Mouse (Mus musculus): ENCODE data around the gene Gclm.
A peak's percentile ranks its signal among the peaks of the same experiment; 100 is the strongest.
"Not testable (repeated sequence)": the region's sequence is repeated elsewhere in the genome, so short reads cannot be mapped to it uniquely, and the experiment has no call there.

The Gclm gene

GRCm38 (mm10) chr3:122242876-122243275, 2.5 kb upstream of the Gclm start:
- no peak for DNase-seq (ENCODE audit: low read depth)

GRCm38 (mm10) chr3:122243416-122244167, 1.8 kb upstream of the Gclm start:
- peak; percentile 56 for DNase-seq (ENCODE audit: low read depth)

GRCm38 (mm10) chr3:122244759-122245158, 598 bp upstream of the Gclm start:
- no peak for DNase-seq (ENCODE audit: low read depth)

GRCm38 (mm10) chr3:122245878-122246332, 548 bp downstream of the Gclm start:
- peak; percentile 66 for DNase-seq (ENCODE audit: low read depth)

GRCm38 (mm10) chr3:122246406-122246805, 1.0 kb downstream of the Gclm start:
- DNase-seq (ENCODE audit: low read depth) = no peak

- DNase-seq (ENCODE audit: low read depth) = peak; percentile 61
Measured at GRCm38 (mm10) chr3:122246986-122247767, 1.8 kb downstream of the Gclm start.

- peak; percentile 53 for DNase-seq (ENCODE audit: low read depth)
Measured at GRCm38 (mm10) chr3:122247768-122248100, 2.4 kb downstream of the Gclm start.

- no peak for DNase-seq (ENCODE audit: low read depth)
Measured at GRCm38 (mm10) chr3:122252466-122253253, 7.3 kb downstream of the Gclm start.

- not testable (repeated sequence) for DNase-seq (ENCODE audit: low read depth)
Measured at GRCm38 (mm10) chr3:122254050-122254449, 8.7 kb downstream of the Gclm start.

GRCm38 (mm10) chr3:122269986-122270385, 24.6 kb downstream of the Gclm start:
- DNase-seq (ENCODE audit: low read depth) = peak; percentile 62

- DNase-seq (ENCODE audit: low read depth) = not testable (repeated sequence)
Measured at GRCm38 (mm10) chr3:122272565-122272964, 27.2 kb downstream of the Gclm start.

GRCm38 (mm10) chr3:122273407-122274240, 28.3 kb downstream of the Gclm start:
- no peak for DNase-seq (ENCODE audit: low read depth)

GRCm38 (mm10) chr3:122274241-122275024, 29.1 kb downstream of the Gclm start, which contains the start of gene Dnttip2:
TSS of gene Dnttip2 (plus strand) at chr3:122274388.
- DNase-seq (ENCODE audit: low read depth) = peak; percentile 98

GRCm38 (mm10) chr3:122275111-122275510, 29.8 kb downstream of the Gclm start:
- no peak for DNase-seq (ENCODE audit: low read depth)

GRCm38 (mm10) chr3:122287195-122287594, 41.8 kb downstream of the Gclm start:
- DNase-seq (ENCODE audit: low read depth) = no peak

GRCm38 (mm10) chr3:122288613-122289195, 43.3 kb downstream of the Gclm start:
- no peak for DNase-seq (ENCODE audit: low read depth)

- DNase-seq (ENCODE audit: low read depth) = not testable (repeated sequence)
Measured at GRCm38 (mm10) chr3:122289344-122289743, 44.0 kb downstream of the Gclm start.

GRCm38 (mm10) chr3:122290696-122291095, 45.3 kb downstream of the Gclm start:
- peak; percentile 69 for DNase-seq (ENCODE audit: low read depth)

- no peak for DNase-seq (ENCODE audit: low read depth)
Measured at GRCm38 (mm10) chr3:122291828-122292227, 46.5 kb downstream of the Gclm start.

Measured in 416B (cell line).